Mouse (Mus musculus): ENCODE measurements around the gene Mia3.
A peak's percentile ranks its signal among the peaks of the same experiment; 100 is the strongest.
"Not testable (repeated sequence)": the region's sequence is repeated elsewhere in the genome, so short reads cannot be mapped to it uniquely, and the experiment has no call there.

The Mia3 gene

DNA sequence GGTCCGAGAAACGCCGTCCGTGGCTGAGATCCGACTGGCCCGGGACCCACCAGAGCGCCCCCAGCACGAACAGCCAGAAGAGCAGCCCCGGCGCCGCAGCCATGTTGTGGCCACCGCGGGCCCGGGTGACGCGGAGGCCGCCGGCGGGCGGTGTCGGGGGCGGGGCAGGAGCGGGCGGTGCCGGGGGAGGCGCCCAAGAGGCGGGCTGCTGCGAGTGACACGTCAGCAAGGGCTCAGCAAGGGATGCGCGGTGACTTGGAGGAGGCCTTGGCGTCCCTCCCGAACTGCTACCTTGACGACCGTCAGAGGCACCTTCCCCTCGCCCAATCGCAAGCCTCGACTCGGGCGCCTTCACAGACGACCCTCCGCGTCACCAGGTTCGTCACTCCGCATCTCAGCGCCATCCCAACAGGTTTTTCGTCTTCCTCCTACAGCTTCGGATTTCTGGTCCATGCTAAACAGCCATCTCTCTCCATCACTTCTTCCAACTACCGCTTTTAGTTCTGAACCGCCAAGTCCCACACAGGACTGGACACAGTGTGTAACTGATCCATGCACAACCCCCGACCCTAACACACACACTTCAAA lies at the start of gene Mia3:
Mia3 (minus strand) TSS at position 127 of the 588 bp plus-strand sequence.
- peak; percentile 92 for DNase-seq (ENCODE audit: low read depth)

GRCm38 (mm10) chr1:183417873-183418272 lies 48.5 kb upstream of the Mia3 start, which contains the start of gene Hhipl2:
Gene Hhipl2, plus strand, starts transcription at chr1:183418215.
- DNase-seq (ENCODE audit: low read depth): no peak

GRCm38 (mm10) chr1:183414081-183414727 lies 44.9 kb upstream of the Mia3 start:
- DNase-seq (ENCODE audit: low read depth): peak; percentile 60

DNA sequence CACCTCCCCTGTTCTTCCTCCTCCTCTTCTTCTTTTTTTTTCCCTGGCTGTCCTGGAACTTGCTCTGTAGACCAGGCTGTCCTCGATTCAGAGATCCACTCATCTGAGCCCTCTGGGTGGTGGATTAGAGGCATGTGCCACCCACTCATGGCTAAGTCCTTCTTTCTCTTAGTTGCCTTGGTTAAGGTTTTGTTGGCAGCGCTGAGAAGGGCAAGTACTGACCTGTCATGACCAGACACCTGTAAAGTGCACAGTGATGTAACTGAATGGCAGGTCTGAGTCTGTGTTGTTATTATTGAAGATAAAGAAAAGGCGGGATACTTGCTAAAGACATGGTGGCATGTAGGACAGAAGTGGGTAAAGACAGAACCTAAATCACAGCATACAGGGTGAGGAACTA lies 34.0 kb upstream of the Mia3 start:
- no peak for DNase-seq (ENCODE audit: low read depth)

DNA sequence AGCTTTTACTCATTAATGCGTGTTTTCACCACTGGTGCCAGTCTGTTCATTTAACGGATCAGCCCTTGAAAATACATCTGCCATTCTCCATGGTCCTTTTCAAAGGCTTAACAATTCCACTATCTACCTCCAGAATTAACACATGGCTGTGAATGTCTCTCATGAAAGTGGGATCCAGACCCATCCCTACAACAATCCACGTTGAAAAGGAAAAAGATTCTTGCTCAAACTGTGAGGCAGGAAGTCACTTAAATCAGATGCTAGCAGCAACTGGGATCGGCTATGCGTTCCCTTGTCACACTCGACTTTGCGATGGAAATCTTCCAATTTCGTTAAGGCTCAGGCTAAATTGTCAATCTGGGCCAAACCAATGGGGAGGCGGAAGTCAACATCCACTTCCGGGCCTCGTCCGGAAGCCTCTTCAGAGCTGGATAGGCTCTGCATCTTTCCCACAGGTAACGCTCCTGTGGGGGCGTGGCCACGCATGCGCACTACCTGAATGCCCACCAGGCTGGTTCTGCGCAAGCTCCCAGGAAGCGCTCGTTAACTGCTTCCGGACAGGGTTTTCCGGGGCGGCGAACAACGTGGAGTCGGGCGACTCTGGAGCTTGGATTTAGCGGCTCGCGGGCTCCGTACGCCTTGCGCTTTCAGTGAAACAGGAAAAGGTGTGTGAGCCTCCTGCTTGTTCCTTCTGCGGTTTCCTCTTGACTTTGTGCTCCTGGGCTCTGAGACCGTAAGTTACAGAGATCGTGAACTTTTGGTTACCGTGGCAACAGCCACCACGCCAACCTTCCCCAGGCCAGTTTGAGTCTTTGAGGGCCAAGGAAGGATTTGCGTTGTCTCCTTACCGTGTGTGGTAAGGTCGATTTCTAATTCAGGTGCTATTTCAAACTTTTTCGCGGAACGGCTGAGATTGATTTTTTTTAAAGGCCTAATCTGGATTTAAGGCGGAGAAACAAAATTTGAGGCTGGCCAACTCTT lies 19.4 kb upstream of the Mia3 start, which contains the start of gene Taf1a:
Taf1a (plus strand) TSS at position 556 of the 981 bp plus-strand sequence.
- DNase-seq (ENCODE audit: low read depth): peak; percentile 93

- not testable (repeated sequence) for DNase-seq (ENCODE audit: low read depth)
Observed at GRCm38 (mm10) chr1:183387421-183387820, 18.1 kb upstream of the Mia3 start.

- DNase-seq (ENCODE audit: low read depth): no peak
Observed at GRCm38 (mm10) chr1:183382621-183383020, 13.3 kb upstream of the Mia3 start.

- no peak for DNase-seq (ENCODE audit: low read depth)
Observed at GRCm38 (mm10) chr1:183381816-183382215, 12.5 kb upstream of the Mia3 start.

DNA sequence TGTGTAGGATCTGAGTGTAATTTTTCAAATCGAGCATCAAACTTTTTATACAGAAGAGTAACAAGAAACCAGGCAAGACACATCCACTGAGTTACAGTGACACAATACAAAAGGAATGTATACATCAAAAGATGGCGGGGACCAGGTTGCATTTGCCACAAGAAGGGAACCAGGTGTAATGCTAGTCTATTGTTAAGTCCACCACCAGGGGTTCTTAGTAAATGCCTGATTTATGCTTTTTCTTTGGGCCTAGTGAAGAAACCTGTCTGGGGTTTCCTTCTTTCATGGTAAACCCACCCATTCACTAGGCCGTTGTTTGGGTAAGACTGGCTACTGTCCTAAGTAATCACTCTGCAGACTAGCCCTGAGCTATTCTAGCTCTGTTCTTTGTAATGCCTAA lies 10.0 kb upstream of the Mia3 start:
- DNase-seq (ENCODE audit: low read depth): not testable (repeated sequence)

DNA sequence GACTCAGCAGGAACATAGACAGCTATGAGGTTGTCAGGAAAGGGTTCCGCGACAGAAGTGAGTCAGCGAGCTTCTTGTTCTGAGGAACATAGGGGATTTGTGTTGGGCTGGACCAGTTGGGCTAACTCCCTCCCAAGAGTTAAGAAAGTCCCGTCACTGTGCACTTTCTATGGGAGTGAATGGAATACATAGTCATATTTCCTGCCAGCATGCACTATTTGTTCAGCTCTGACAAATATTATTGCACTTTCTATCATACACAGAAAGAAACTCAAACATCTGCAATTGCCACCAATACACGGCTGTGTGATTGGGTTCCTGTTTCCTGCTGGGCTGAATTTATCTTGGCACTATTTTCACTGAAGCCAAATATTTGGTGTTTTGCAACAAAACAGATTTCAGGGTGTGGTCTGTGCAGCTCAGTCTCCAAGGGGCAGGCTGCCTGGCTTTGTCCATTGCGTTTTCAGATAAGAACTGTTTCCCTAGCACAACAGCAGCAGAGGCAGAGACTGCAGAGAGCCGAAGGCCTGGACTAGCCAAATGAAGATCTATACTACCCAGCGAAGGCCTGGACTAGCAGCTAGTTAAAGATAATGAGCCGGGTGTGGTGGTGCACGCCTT lies 9.1 kb upstream of the Mia3 start:
- peak; percentile 45 for DNase-seq (ENCODE audit: low read depth)

DNA sequence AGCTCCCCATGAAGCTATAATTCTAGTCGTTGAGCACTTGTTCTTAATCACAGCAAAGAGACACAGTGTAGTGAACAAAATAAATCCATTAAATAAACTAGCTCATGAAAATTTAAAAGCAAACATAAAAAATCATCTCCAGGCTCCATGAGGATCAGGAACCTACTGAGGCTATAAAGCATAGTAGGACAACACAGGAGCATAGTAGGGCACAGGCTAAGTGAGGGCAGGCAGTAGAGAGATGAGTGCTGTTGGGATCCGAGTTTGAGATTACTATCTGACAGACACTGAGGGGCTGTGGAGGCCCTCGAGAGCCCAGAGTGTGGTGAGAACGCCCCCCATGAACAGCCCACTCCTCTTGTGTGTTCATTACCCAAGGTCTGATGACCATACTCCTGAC lies 7.7 kb upstream of the Mia3 start:
- DNase-seq (ENCODE audit: low read depth): no peak

- no peak for DNase-seq (ENCODE audit: low read depth)
Observed at GRCm38 (mm10) chr1:183374728-183375127, 5.4 kb upstream of the Mia3 start.

- no peak for DNase-seq (ENCODE audit: low read depth)
Observed at GRCm38 (mm10) chr1:183368601-183369400, 552 bp downstream of the Mia3 start.

DNA sequence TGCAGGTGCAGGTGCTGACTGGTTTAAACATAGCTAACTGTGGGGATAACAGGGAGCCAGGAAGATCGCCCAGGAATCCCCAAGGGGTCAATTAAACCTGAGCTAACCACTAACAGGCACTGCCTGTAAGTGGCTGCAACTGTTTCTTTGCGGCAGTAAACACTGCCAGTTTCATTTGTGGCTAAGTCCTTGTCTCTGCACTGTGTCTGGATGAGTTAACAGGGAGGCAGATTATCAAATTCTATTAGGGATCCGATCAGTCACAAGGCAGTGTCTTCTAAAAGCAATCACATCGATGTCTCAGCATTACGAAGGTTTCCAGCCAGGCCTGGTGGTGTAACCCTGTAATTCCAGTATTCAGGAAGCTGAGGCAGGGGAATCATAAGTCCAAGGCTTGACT lies 3.0 kb downstream of the Mia3 start:
- DNase-seq (ENCODE audit: low read depth): no peak

DNA sequence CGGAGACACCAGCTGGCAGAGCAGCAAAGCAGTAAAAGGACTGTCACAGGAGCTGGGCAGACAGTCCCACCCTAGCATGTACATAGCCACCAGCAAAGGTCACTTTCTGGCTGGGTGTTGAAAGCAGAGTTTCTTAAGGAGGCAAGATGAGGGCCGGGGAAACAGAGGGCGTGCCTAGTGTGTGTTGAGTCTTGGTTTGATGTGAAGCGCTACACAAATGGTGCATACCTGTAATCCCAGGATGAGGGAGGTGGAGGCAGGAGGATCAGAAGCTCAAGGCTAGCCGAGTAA lies 5.8 kb downstream of the Mia3 start:
- no peak for DNase-seq (ENCODE audit: low read depth)

DNA sequence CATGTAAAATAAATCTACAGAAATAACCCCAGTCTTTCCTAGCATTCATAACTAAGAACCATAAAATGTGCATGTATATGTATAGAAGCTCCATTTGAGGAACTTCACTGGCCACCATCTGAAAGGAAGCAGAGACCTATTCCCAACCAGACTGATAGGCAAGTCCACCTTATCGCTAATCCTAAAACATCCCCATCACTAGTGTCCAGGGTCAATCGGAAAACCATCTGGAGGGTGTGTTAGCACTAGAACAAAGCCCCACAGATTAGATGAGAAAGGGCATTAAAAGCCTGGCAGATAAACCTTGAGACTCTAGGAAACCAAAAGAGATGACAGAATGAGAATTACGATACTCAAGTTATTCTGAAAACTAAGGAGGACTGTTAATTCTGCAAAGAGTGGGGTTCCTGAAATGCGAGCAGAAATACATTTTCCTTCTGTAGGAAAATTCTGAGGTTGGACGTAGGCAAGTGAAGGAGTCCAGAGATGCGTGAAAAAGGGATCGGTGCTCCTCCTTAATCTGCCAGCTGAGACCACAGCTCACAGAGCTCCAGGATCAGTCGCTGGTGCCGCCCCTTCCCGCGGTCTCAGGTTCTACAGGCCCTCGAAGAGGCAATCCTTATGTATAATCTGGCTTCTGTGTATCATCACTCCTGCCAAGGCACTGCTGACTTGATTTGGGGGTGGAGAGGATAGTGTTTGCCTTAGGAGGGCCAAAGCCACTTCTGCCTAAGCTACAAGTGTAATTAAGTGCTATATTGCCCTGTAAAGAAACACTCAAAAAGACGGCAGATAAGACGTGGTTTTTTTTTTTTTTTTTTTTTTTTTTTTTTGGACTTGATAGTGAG lies 6.4 kb downstream of the Mia3 start:
- DNase-seq (ENCODE audit: low read depth): no peak

DNA sequence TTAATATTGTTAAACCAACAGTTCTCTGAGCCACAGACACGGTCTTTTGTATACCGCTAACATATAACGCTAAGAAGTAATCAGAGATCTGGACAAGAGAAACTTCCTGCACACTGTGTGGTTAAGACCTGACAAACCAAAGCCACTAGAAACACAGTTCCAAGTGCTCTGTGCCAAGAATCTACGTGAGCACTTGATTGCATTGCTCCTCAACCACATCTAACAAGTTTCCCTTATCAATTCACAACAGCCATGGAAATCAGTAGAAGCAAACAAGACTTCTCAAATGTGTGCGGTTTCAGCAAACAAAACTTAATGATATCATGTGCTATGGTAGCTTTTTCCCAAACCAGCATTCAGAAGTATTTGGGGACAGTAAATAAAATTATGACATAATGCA lies 7.1 kb downstream of the Mia3 start:
- peak; percentile 94 for DNase-seq (ENCODE audit: low read depth)

GRCm38 (mm10) chr1:183358901-183359300 lies 10.5 kb downstream of the Mia3 start:
- no peak for DNase-seq (ENCODE audit: low read depth)

GRCm38 (mm10) chr1:183349840-183350239 lies 19.5 kb downstream of the Mia3 start:
- DNase-seq (ENCODE audit: low read depth): peak; percentile 98

DNA sequence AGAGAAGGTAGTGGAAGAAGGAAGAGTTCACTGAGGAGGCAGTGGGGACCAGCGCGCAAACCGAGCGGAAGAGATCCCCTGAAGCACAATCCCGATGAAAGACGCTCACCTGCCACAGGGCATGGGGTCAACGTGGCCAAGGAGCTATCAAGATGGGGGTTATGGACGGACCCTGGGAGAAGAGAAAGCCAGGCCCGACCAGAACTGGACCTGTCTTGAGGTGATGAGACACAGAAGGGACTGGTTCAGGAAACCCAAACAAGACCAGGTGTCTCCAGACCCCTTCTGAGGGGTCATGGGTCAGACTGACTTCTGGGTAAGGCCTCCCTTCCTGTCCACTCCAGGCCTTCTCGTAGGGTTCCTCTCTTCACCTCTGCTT lies 23.5 kb downstream of the Mia3 start:
- DNase-seq (ENCODE audit: low read depth): peak; percentile 15

Data from 416B (cell line).